Mouse (Mus musculus) embryonic fibroblast, embryonic 13.5 days (primary cell): ENCODE data around the gene Drc1. TPM values are rescaled to one million over a fixed set of nuclear protein-coding genes. Genes with fewer than 3 reads are reported as not detected.

ENCODE experiments used
- H3K27ac ChIP-seq: 2 replicates; pipeline ENCODE4 v1.5.1; 2012; ENCODE audit warnings: low read length, control low read depth, inconsistent platforms; ENCODE audit not compliant: insufficient read depth
- H3K4me1 ChIP-seq: 2 replicates; pipeline ENCODE4 v1.6.1; 2011; ENCODE audit warnings: low read length; ENCODE audit not compliant: control insufficient read depth, insufficient read depth
- H3K4me3 ChIP-seq: 2 replicates; pipeline ENCODE4 v1.5.1; 2011; ENCODE audit warnings: mild to moderate bottlenecking, control low read depth, low read length; ENCODE audit not compliant: insufficient read depth
- CTCF ChIP-seq: IDR thresholded peaks from 2 replicates; pipeline ENCODE4 v1.5.1; 2011; ENCODE audit warnings: mild to moderate bottlenecking, control low read depth, low read length, moderate library complexity, borderline replicate concordance; ENCODE audit not compliant: insufficient read depth
- POLR2A ChIP-seq: IDR thresholded peaks from 2 replicates; pipeline ENCODE4 v1.6.1; 2011; ENCODE audit warnings: low read depth, mild to moderate bottlenecking, control low read depth, low read length, moderate library complexity
- polyA plus RNA-seq: library from polyadenylated mRNA; stranded (reverse); fragments of >200 nt; gene quantifications from 2 replicates; pipeline ENCODE4 v1.2.4, GENCODE M21; 2011; ENCODE audit warnings: low read depth; ENCODE audit not compliant: missing spikeins, insufficient read length

Gene Drc1
- polyA plus RNA-seq = not detected in 2 replicates

GRCm38 (mm10) chr5:30281291-30281732, at the start of gene Drc1:
TSS of gene Drc1 (plus strand) at chr5:30281388.
- peak within 1 kb of the TSS; percentile 25 for H3K4me3 ChIP-seq
- no peak within 1 kb of the TSS for H3K27ac ChIP-seq
- H3K4me1 ChIP-seq = peaks cover 5% of the 10 kb centered on the region; the same call in 1 of the 2 replicates
- TF ChIP-seq CTCF (no peak), POLR2A (no peak)

DNA sequence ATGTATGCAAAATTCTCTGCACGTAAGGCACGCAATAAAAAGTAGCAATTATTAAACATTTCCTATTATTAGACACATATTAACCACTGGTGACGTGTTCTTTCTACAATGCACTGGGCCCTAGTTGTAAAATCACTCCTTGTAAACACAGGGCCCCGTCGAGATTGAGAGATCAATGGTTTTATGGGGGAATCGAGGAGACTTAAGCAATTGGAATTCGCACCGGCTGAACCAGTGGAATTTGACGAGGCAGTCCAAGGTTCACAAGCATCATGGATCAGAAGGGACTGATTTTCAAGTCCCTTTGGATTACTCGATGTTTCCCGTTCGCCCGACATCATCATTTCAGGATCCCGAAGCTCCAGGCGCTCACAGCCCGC, 49.3 kb upstream of the Drc1 start:
- TF ChIP-seq POLR2A (no peak), CTCF (no peak)
- H3K27ac ChIP-seq = peak overlapping the region; percentile 46
- peaks cover 2% of the 10 kb centered on the region; the same call in 1 of the 2 replicates for H3K4me1 ChIP-seq
- H3K4me3 ChIP-seq = peak overlapping the region; percentile 88

- H3K4me3 ChIP-seq = peak within 1 kb of the TSS; percentile 96
- TF ChIP-seq POLR2A = peak; percentile 98
- TF ChIP-seq CTCF = peak; percentile 17; the same call in 1 of the 2 replicates
- peaks cover 2% of the 10 kb centered on the region; the same call in 1 of the 2 replicates for H3K4me1 ChIP-seq
- H3K27ac ChIP-seq = peak within 1 kb of the TSS; percentile 46
These were observed 48.8 kb upstream of the Drc1 start, which contains the start of gene Selenoi for GRCm38 (mm10) chr5:30232271-30232971. TSS of gene Selenoi (plus strand) at chr5:30232581.

DNA sequence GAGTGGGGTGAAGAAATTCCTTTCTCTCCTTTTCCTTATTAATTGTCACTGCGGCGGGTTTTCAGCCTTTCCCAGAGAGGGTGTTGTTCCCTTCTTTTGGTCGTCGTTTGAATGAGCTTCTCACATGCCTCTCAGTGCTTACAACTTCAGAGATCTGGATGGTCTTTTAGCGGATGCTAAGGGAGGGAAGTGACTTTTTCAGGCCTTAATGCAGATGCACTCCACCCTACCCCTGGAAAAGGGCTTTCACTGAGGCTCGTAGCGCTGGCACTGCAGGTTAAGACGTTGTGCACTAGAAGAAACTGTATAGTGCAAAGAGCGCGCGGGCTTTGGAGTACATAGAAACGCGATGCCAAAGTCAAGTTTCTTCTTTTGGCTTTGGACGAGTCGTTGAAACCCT, 48.1 kb upstream of the Drc1 start:
- H3K4me3 ChIP-seq = peak overlapping the region; percentile 96
- H3K27ac ChIP-seq = peak overlapping the region; percentile 45
- TF ChIP-seq POLR2A = no peak
- TF ChIP-seq CTCF = no peak
- peaks cover 2% of the 10 kb centered on the region; the same call in 1 of the 2 replicates for H3K4me1 ChIP-seq

GRCm38 (mm10) chr5:30233979-30234378, 47.2 kb upstream of the Drc1 start:
- TF ChIP-seq CTCF (no peak), POLR2A (no peak)
- H3K4me1 ChIP-seq = peaks cover 2% of the 10 kb centered on the region; the same call in 1 of the 2 replicates
- H3K27ac ChIP-seq = peak overlapping the region; percentile 58
- peak overlapping the region; percentile 96 for H3K4me3 ChIP-seq

- Histone ChIP-seq H3K27ac (no peak overlapping the region), H3K4me1 (peaks cover 5% of the 10 kb centered on the region; the same call in 1 of the 2 replicates), H3K4me3 (no peak overlapping the region)
- TF ChIP-seq POLR2A (no peak), CTCF (no peak)
These were observed 45.5 kb upstream of the Drc1 start for GRCm38 (mm10) chr5:30235641-30236126.

GRCm38 (mm10) chr5:30238533-30238932, 42.7 kb upstream of the Drc1 start:
- H3K27ac ChIP-seq = no peak overlapping the region
- TF ChIP-seq POLR2A (no peak), CTCF (no peak)
- H3K4me1 ChIP-seq = peaks cover 11% of the 10 kb centered on the region
- H3K4me3 ChIP-seq = no peak overlapping the region

GRCm38 (mm10) chr5:30240552-30240951, 40.6 kb upstream of the Drc1 start:
- TF ChIP-seq CTCF (no peak), POLR2A (no peak)
- H3K27ac ChIP-seq = peak overlapping the region; percentile 77
- H3K4me1 ChIP-seq = peaks cover 16% of the 10 kb centered on the region
- H3K4me3 ChIP-seq = no peak overlapping the region

GRCm38 (mm10) chr5:30242410-30242809, 38.8 kb upstream of the Drc1 start:
- no peak for TF ChIP-seq CTCF
- TF ChIP-seq POLR2A = no peak
- H3K4me1 ChIP-seq = peaks cover 18% of the 10 kb centered on the region
- H3K27ac ChIP-seq = peak overlapping the region; percentile 80
- no peak overlapping the region for H3K4me3 ChIP-seq

DNA sequence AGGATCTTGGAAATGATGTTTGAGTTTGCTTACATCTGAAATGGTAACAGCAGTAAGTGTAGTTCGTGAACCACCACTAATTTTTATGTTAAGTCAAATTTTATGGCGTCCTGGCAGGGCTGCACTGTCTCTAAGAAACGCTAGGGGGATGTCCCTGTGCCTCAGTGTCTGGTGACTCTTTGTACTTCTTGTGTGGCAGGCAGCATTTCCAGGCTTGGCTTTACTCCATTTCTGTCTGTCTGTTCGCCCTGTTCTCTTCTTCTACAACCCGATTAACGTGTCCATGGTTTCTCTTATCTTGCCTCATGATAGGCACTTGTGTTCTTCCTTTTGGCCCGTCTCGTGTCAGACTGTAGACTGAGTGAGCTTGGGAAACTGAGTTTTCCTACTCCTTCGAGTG, 37.4 kb upstream of the Drc1 start:
- TF ChIP-seq POLR2A (no peak), CTCF (no peak)
- Histone ChIP-seq H3K4me1 (peaks cover 18% of the 10 kb centered on the region), H3K4me3 (no peak overlapping the region), H3K27ac (no peak overlapping the region)
